Mouse (Mus musculus): ENCODE measurements around the gene Cfl1.
"Not testable (repeated sequence)": the region's sequence is repeated elsewhere in the genome, so short reads cannot be mapped to it uniquely, and the experiment has no call there.

The Cfl1 gene

DNA sequence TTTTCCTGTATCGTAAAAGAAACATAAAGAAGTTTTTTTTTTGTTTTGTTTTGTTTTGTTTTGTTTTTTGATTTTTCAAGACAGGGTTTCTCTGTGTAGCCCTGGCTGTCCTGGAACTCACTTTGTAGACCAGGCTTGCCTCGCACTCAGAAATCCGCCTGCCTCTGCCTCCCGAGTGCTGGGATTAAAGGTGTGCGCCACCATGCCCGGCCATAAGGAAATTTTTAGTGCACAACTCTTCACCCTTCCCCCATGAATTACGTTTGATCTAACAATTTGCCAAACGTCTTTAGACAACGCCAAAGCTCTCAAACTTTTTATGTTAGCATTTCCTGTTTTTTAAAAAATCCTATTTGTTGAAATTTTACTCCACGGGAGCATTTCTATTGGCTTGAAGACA, 534 bp upstream of the Cfl1 start:
- not testable (repeated sequence) for DNase-seq (ENCODE audit: low read depth)

DNA sequence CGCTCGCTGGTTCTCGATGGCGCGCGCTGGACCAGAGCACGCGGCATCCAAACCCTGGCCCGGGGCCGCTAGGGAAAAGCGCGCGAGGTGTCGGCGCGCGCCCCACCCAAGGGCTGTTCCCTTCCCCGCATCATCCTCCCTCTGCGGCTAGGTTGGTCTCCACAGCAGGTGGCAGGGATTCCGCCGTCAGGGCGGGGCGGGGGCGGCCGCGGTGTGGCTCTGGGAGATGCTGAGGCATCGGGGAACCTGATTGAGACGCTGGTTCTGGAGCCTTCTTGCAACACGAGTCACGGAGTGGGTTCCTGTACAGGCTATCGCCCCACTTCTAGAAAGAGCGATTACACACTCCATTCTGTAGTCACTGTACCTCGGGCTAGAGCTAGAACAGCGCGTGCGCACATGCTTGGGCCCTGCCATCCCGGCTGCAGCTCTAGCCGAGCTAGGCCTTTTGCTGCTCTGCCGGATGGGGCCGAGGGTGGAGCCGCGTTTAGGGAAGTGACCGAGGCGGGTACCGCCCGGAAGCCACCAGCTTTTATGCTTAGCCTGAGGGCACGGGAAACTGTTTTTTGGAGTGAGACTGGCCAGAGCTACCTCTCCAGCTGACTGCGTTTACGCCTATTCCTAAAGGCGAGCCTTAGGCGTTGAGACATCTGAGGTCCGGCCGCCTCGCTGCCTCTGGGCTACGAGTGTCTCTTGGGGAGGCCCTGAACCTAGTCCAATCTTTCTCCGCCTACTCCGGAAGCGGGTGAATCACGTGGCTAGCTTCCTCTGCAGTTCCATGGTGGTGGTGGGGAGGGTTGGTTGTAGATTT, 848 bp downstream of the Cfl1 start:
- no peak for DNase-seq (ENCODE audit: low read depth)

DNA sequence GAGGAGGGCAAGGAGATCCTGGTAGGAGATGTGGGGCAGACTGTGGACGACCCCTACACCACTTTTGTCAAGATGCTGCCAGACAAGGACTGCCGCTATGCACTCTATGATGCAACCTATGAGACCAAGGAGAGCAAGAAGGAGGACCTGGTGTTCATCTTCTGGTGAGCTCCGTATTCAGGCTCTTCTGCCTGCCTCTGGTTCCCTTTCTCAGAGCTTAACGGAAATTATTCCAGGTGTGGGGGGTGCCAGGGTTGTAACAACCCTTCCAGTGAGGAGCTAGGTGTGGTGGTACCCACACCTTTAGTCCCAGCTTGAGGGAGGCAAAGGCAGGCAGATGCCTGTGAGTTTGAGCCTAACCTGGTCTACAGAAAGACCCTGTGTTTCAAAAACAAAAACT, 2.4 kb downstream of the Cfl1 start:
- DNase-seq (ENCODE audit: low read depth) = no peak

DNA sequence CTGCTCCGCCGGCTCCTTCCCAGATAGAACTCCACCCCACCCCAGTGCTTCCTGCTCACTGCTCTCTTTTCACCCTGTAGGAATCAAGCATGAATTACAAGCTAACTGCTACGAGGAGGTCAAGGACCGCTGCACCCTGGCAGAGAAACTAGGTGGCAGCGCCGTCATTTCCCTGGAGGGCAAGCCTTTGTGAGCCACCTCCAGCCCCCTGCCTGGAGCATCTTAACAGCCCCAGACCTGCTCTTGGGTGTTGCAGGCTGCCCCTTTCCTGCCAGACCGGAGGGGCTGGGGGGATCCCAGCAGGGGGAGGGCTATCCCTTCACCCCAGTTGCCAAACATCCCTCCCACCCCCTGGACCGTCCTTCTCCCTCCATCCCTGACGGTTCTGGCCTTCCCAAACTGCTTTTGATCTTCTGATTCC, 3.1 kb downstream of the Cfl1 start:
- DNase-seq (ENCODE audit: low read depth) = not testable (repeated sequence)

DNA sequence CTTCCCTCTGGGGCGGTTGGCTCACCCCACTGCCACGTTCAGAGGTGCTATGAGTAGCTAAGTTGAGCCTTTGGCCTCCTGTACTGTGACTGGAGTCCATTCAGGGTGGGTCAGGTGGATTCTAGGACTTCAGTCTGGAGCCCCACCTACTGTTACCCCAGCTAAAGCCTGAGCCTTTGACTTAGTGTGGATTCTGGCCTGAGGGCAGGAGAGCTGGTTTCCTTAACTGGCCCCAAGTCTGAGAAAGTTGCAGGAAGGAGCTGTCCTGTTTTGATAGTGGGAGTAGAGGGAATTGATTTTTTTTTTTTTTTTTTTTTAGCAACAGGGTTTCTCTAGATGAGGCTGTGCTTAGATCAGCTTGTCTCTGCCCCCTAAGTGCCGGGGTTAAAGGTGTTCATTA, 4.1 kb downstream of the Cfl1 start:
- no peak for DNase-seq (ENCODE audit: low read depth)

DNA sequence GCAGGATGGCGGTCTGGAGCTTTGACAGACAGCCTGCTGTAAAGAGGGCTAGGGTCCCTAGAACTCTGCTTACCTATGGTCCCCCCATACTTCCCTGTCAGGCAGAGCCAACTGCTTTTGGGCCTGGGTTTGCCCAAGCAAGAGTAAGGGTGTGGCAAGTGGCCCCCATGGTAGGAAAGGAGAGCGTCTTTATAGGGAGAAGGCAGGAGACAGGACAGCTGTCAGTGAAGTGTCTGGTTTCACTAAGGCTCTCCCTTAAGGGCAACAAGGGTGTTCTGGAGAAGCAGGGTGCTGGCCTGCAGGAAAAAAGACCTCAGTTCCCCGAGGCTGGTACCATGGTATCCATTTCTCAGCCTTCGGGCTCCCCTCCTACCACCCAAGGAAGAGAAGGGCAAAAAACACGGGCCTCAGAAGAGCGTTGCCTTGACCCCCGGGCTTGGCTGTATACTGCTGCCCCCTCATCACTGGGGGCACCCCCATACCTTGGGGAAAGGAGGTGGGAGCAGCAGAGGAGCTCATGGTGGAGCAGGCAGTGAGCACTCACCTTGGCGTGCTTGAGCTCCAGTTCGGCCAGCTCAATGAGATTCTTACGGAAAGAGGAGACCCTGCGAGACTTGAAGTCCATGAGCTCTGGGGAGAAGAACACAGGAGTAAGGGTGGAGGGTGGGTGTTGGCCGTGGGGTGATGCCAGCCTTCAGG, 5.2 kb downstream of the Cfl1 start:
- DNase-seq (ENCODE audit: low read depth) = no peak

DNA sequence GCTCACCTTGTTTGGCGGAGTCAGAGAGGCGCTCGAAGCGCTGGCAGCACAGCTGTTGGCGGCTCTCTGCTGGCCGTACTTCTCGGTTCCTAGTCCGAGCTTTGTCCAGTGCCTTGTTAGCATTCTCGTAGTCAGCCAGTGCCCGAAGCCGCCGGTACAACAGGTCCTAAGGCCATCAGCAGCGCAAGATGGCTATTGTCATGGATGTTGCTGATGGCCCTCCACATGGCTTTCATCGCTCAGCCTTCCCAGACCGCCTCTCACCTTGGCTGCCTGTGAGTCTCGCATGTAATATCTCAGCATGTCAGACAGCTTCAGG, 5.8 kb downstream of the Cfl1 start:
- DNase-seq (ENCODE audit: low read depth) = no peak

DNA sequence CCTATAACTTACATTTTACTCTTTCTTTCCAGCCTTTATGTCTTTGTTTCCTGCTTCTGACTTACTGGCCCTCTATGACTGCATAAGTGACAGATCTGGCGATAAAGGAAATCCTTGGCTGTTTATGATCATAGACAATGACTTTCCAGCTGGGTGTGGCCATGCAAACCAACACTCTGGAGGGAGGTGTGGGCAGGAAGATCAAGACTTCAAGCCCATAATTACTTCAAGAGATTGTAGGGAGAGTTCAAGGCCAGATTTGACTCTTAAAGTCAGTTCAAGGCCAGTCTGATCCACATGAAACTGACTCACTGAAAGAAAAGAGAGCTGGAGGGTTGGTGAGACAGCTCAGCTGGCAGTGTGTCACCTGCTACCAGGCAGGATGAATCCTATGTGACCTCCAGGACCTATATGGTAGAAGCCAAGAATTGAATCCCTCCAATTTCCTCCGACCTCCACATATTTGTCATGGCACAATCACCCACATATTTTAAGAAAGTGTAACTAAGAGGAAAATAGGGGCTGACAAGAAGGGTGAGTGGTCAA, 10.1 kb downstream of the Cfl1 start:
- DNase-seq (ENCODE audit: low read depth) = no peak

DNA sequence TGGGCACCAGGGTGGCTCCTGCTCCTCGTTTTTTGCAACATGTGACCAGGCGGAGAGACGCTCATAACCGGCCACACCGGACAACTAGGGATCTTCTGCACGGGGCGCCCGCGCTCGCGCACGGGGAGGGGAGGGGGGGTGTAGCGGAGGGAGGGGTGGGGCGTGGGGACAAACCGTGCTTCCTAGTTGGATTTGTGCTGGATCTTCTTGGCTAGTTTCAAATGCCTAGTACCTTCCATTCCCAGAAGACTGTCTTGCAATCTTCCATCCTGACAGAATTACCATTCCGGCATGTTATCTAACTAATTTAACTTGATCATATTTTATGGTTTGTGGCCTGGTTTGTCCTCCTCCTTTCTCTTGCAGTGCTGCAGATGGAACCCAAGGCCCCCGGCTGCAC, 13.4 kb downstream of the Cfl1 start, which contains the start of gene 1700020D05Rik:
Gene 1700020D05Rik, minus strand, starts transcription at position 101 of the 400 bp plus-strand sequence.
- DNase-seq (ENCODE audit: low read depth) = no peak

DNA sequence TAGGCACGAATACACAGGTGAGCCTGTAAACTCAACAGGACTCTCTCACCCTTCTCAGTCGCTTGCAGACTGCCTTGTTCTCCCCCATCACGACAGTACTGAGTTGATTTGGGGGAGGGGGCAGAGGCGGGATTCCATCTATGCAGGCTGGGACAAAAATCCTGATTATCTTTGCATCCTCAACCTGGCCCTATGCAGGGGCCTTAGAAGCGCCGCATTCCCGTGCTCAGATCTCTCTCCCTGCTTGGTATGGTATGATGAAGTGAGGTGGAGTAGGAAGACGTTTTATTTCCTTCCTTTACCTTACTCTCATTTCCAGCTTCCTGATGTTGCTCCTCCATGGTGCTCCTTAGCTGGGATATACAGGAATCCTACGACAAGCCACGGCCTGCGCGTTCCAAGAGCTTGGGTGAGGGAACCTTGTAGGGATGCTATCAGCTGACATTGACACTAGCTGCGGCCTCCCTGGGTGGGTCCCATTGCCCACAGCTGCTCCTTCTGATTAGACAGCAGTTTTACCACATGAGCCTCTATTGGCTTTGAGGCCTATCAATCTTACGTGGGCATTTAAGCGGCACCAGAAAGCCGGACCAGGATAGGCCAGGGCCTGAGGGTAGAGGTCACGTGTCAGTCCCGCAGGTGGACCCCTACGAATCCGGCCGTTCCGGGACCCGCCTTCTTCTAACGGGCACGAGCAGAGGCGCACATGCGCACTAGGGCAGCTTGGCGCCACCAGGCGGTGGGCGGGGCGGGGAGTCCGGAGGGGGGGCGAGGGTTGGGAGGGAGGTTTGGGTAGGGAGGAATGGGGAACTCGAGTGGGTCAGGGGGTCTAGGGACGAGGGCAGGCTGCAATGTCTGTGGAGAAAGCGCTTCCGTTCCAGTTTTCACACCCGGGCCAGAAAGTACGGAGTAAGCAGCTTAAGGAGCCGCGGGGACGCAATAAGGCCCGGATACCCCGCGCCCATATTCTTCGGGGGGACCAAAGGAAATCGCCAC, 20.1 kb downstream of the Cfl1 start, which contains the start of gene Snx32:
Gene Snx32, minus strand, starts transcription at position 508 of the 996 bp plus-strand sequence.
- DNase-seq (ENCODE audit: low read depth) = peak; percentile 99

DNA sequence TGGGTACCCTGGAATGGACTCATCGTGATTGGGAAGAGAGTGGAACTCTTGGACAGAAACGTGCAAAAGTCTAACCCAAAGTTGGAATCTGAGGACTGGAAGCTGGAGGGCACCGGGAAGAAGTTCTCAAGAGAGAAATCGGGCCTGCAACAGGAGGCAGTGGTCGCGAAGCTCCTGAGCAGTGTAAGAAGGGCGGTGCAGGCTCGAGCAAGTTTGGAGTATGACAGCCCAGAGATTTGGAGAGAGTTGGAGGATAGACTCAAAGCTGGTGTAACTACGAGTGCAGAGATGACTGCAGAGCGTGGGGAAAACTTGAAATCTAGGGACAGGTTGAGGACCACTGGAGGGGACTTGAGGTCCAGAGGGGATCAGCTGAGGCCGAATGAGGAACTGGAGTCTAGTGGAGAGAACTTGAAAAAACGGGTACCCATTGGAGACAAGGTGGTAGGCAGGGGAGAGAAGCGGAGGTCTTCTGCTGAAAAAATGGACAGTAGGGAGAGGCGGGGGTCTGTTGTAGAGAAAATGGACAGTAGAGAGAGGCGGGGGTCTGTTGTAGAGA, 20.9 kb downstream of the Cfl1 start:
- DNase-seq (ENCODE audit: low read depth) = no peak

DNA sequence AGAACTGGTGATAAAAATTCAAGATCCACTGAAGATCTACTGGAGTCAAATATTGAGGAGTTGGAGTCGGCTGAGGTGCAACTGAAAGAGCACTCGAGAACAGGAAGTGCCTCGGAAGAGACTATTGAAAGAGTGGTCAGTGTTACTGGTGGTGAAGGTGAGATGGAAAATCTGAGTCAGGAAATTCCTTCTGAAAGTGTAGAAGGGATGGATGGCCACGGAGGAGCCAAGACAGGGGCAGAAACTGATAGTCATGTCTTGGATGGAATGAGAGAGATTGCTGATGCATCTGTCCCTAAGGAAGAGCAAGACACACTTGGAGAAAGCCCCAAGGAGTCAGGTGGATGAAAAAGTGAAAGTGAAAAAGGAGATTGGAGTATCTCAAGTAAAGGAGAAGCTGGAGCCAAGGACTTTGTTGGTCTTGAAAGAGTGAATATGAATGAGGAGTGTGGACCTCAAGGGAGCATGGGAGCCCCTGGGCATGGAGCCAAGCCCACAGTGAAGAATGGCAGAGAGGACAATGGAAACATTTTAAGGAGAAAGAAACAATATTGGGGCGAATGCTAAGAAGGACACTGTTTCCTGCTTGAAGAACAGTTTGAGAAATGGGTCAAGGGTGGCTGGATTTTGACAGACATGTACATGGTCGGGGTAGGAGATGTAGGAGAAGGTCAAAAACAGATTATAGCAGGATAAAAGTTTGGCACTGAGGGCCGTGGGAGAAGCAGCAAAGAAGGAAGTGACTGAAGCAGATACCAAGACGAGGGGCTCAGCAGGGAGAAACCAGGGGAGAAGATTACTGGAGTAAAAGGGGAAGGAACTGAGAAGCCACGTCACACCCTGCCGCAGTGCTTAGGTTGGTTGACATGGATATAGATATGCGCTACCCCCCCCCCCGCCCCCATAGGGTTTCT, 22.1 kb downstream of the Cfl1 start:
- DNase-seq (ENCODE audit: low read depth) = no peak

DNA sequence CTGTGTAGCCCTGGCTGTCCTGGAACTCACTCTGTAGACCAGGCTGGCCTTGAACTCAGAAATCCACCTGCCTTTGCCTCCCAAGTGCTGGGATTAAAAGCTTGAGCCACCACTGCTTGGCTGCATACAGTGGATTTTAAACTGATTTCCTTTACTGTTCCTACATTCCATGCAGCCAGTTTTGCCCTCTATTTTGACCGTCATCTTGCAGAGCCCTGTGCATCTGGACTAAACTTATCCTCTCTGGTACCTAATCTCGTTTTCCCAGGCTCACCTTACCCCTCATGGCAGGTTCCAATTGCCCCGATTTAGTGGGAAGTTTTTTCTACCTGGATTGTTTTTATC, 22.7 kb downstream of the Cfl1 start:
- DNase-seq (ENCODE audit: low read depth) = no peak

DNA sequence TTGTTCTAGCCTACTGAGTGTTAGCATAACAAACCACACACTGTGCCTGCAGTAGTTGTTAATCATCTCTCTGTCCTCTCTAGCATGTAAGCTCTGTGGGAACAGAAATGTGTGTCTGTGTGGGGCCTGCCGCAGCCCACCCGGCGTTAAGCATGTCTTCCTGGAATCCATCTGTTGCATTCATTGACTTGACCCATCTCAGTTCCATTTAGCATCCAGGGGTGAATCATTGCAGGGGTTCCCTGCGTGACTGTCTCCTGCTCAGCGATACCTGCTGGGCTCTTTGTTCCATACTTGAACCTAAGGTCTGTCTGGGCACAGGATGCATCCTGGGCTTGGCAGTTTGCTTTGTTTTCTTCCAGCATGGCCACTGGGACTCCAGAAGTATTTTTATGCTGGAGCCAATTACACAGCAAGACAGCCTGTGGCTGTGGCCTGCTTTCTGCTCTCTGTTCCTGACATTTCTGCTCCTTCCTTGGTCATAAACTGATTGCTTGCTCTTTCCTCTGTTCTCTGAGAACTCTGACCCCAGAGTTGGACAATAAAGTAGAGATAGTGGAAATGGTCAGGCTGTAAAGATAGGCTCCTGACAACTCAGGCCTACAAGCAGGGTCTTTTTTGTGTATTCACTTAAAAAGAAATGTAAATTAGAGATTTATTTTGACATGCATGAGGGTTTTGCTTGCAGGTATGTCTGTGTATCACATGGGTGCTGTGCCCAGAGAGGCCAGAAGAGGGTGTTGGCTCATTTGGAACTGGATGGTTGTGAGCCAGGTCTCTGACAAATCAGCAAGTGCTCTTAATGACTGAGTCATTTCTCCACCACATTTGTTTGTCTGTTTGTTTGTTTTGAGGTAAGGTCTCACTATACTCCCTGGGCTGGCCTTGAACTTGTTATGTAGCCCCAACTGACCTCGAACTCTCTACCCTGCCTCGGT, 25.9 kb downstream of the Cfl1 start:
- no peak for DNase-seq (ENCODE audit: low read depth)

DNA sequence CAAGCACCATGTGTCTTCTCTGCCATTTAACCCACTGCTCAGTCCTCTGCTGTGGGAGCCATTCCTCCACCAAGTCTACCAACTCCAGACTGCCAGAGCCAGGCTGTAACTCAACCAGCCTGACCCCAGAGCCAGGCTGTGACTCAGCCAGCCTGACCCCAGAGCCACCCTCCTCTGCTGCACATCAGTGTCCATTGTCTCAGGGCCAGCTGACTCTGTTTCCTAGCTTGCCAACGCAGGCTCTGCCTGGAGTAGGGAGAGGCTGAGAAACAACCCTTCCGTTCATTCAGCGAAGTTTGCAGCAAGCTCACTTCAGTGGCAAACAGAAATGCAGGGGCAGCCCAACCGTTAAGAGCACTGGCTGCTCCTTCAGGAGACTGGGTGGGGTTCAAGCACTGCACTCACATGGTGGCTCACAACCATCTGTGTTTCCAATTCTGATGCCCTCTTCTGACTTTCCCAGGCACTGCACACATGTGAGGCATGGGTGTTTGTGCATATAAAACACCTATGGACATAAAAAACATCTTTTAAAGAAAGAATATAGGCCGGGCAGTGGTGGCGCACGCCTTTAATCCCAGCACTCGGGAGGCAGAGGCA, 26.8 kb downstream of the Cfl1 start:
- peak; percentile 82 for DNase-seq (ENCODE audit: low read depth)

DNA sequence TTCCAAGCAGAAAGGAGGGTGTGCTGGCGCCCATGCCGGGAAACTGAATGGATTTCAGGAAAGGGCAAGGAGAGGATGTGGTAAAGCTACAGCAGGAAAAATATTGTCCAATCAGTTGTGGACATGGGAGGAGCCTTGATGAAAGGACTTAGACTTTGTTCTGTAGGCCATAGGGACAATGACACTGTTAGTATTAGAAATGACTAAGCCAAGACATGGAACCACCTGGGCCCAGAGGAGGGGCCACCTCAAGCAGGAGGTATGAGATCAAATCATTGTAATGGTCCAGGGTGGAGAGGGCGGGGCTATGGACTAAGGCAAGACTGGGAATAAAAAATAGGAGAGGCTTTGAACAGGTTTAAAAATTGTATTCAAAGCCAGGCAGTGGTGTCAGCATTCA, 28.5 kb downstream of the Cfl1 start:
- DNase-seq (ENCODE audit: low read depth) = no peak

DNA sequence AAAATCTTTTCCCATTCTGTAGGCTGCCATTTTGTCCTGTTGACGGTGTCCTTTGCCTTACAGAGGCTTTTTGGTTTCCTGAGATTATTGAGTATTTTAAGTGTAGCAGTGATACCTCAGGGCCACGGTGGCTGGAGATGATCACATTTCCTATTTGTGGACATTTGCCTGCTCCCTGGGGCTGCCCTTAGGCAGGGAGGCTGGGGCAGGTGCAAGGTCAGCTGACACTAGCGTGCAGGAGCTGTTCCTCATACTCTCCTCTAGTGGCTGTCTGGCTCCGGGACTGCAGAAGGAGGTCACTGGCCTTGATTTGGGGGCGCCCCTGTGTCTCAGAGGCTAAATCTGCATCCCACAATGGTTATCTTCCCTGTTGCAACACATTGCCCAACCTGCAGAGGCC, 34.9 kb downstream of the Cfl1 start:
- no peak for DNase-seq (ENCODE audit: low read depth)

DNA sequence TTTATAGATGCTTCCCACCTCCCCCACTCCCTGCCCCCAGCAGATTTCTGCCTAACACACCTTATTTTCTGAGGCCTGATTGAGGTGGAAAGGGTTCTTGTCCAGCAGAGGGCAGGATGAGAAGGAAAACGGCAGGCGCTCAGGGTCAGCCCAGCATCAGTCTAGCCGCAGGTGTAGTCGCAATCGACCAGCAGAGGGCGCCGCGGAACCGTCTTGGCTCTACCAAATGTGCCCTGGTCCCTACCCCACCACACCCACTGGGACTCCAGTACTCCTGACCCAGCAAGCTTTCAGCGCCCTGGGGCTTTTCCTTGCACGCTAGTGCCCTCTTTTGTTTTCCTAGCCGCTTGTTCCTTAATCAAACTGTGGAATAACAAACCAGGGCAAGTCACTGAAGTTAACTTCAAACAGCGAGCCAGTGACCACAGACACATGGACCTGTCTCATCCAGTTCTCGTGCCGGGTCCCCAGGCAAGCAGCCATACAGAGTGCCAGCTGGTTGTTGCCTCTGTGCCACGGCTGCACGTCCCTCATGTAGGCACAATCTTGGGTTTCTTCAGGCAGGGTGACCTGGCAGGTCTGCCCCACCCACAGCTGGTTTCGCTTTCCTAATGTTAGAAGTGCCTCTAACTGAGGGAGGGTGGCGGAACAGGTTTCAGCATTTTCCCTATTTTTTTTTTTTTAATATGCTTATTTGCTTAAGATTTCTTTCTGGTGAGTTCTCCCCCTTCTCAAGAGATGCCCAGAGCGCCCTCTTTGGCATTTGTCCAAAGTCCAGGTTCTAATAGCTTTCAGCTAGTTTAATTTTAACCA, 39.3 kb downstream of the Cfl1 start:
- DNase-seq (ENCODE audit: low read depth) = peak; percentile 89

Measured in fibroblast of lung, adult 2 months (primary cell).